Mouse (Mus musculus): ENCODE measurements around the gene Slc6a6. TPM values are rescaled to one million over a fixed set of nuclear protein-coding genes. Genes with fewer than 3 reads are reported as not detected.

The Slc6a6 gene
- polyA plus RNA-seq, 1 experiment from 2014 or later, result 36.1 TPM

DNA sequence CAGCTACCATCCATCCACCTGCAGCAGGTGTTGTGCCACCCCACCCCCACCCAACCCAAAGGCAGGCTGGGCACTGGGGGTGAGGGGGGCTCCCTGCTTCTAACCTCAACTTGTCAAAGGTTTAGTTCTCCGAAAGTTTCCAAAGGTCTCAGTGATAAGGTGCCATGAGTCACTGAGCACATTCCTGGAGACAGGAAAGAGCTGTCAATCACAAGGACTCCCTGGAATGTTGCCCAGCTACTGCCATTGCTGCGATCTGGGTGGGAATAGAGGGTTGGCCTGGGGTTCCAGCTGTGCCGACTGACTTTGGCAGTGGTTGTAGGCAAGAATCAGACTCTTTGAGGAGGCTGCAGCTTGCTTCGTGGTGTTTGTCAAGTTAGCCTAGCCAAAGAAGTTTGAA lies 2.7 kb downstream of the Slc6a6 start:
- H3K9ac ChIP-seq (ENCODE audit: low read length), result no peak overlapping the region
- H3K4me2 ChIP-seq (ENCODE audit: low read depth, severe bottlenecking), result no peak overlapping the region
- no peak overlapping the region for H3K4me3 ChIP-seq (ENCODE audit: low read depth, low read length)
- H3K4me1 ChIP-seq (ENCODE audit: control insufficient read depth, insufficient read depth, low read length), result peaks cover 20% of the 10 kb centered on the region; the same call in 1 of the 2 replicates
- H3K9me3 ChIP-seq (ENCODE audit: control insufficient read depth, low read length), result no peaks in the 10 kb centered on the region
- no peaks in the 10 kb centered on the region for H3K27me3 ChIP-seq (ENCODE audit: control insufficient read depth, insufficient read depth, low read length)
- no peaks in the 10 kb centered on the region for H3K36me3 ChIP-seq (ENCODE audit: control insufficient read depth, insufficient read depth, low read length)
- 72% methylated on average over 4 of the region's 4 CpGs for WGBS
- no peak for DNase-seq (ENCODE audit: low spot score)
- H3K27ac ChIP-seq (replicated peaks; ENCODE audit: low read depth, low read length), result no peak overlapping the region
- no peak for ATAC-seq (ENCODE audit: insufficient number of reproducible peaks, low FRiP score, low TSS enrichment, low read depth)

DNA sequence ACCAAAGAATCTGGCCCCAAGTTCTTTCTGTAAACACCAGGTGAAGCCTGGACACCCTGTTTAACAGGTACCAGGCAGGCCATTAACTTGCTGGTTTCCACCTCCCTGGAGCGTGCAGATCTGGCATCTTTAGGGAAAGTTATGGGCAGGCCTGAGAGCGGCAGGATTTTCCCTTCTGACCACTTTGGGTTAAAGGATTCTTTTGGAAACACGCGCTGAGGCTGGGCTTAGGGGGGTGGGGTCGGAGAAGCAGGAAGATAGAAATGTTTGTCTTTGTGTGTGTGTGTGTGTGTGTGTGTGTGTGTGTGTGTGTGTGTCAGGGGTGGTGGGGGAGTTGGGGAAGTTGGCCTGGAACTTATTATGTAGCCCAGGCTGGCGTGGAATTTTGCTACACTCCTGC lies 4.2 kb downstream of the Slc6a6 start:
- no peak for ATAC-seq (ENCODE audit: insufficient number of reproducible peaks, low FRiP score, low TSS enrichment, low read depth)
- H3K9ac ChIP-seq (ENCODE audit: low read length), result no peak overlapping the region

DNA sequence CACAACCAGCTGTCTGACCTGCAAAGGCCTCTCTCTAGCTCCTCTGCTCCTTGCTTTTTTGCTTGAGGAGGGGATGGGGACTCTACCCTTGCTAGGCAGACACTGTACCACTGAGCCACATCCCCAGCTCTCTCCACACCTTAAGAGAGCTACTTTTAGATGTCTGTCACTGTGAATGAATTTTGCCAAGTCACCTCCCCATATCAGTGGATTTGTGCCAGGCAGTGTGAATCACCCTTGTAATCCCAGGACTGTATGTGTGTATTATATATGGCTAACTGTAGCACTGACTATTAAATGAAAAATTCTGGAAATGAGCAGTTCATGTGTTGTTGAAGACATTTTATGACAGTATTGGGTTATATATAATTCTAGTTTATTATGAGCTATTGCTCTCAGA lies 5.4 kb downstream of the Slc6a6 start:
- ATAC-seq (ENCODE audit: insufficient number of reproducible peaks, low FRiP score, low TSS enrichment, low read depth), result no peak
- no peak overlapping the region for H3K27ac ChIP-seq (replicated peaks; ENCODE audit: low read depth, low read length)
- DNase-seq (ENCODE audit: low spot score), result no peak

More for the DNA sequence above, 4.2 kb downstream of the Slc6a6 start:
- Histone ChIP-seq H3K27ac (replicated peaks; ENCODE audit: low read depth, low read length) (no peak overlapping the region), H3K9me3 (ENCODE audit: control insufficient read depth, low read length) (no peaks in the 10 kb centered on the region), H3K36me3 (ENCODE audit: control insufficient read depth, insufficient read depth, low read length) (no peaks in the 10 kb centered on the region), H3K4me3 (ENCODE audit: low read depth, low read length) (no peak overlapping the region), H3K27me3 (ENCODE audit: control insufficient read depth, insufficient read depth, low read length) (no peaks in the 10 kb centered on the region), H3K4me2 (ENCODE audit: low read depth, severe bottlenecking) (no peak overlapping the region), H3K4me1 (ENCODE audit: control insufficient read depth, insufficient read depth, low read length) (peaks cover 20% of the 10 kb centered on the region; the same call in 1 of the 2 replicates)
- no peak for DNase-seq (ENCODE audit: low spot score)
- 63% methylated on average over 6 of the region's 6 CpGs for WGBS

GRCm38 (mm10) chr6:91690222-91690621 lies 6.4 kb downstream of the Slc6a6 start:
- Histone ChIP-seq H3K27me3 (ENCODE audit: control insufficient read depth, insufficient read depth, low read length) (no peaks in the 10 kb centered on the region), H3K4me2 (ENCODE audit: low read depth, severe bottlenecking) (no peak overlapping the region), H3K4me1 (ENCODE audit: control insufficient read depth, insufficient read depth, low read length) (peaks cover 14% of the 10 kb centered on the region; the same call in 1 of the 2 replicates), H3K36me3 (ENCODE audit: control insufficient read depth, insufficient read depth, low read length) (no peaks in the 10 kb centered on the region), H3K4me3 (ENCODE audit: low read depth, low read length) (no peak overlapping the region), H3K27ac (replicated peaks; ENCODE audit: low read depth, low read length) (no peak overlapping the region), H3K9me3 (ENCODE audit: control insufficient read depth, low read length) (no peaks in the 10 kb centered on the region), H3K9ac (ENCODE audit: low read length) (no peak overlapping the region)
- DNase-seq (ENCODE audit: low spot score), result no peak
- ATAC-seq (ENCODE audit: insufficient number of reproducible peaks, low FRiP score, low TSS enrichment, low read depth), result no peak
- 80% methylated on average over 7 of the region's 7 CpGs for WGBS

More for the DNA sequence above, 5.4 kb downstream of the Slc6a6 start:
- Histone ChIP-seq H3K9ac (ENCODE audit: low read length) (no peak overlapping the region), H3K27me3 (ENCODE audit: control insufficient read depth, insufficient read depth, low read length) (no peaks in the 10 kb centered on the region), H3K9me3 (ENCODE audit: control insufficient read depth, low read length) (no peaks in the 10 kb centered on the region), H3K36me3 (ENCODE audit: control insufficient read depth, insufficient read depth, low read length) (no peaks in the 10 kb centered on the region), H3K4me1 (ENCODE audit: control insufficient read depth, insufficient read depth, low read length) (peaks cover 18% of the 10 kb centered on the region; the same call in 1 of the 2 replicates), H3K4me3 (ENCODE audit: low read depth, low read length) (no peak overlapping the region), H3K4me2 (ENCODE audit: low read depth, severe bottlenecking) (no peak overlapping the region)

- Histone ChIP-seq H3K27me3 (ENCODE audit: control insufficient read depth, insufficient read depth, low read length) (no peaks in the 10 kb centered on the region), H3K9ac (ENCODE audit: low read length) (no peak overlapping the region), H3K9me3 (ENCODE audit: control insufficient read depth, low read length) (no peaks in the 10 kb centered on the region), H3K4me2 (ENCODE audit: low read depth, severe bottlenecking) (no peak overlapping the region), H3K27ac (replicated peaks; ENCODE audit: low read depth, low read length) (no peak overlapping the region), H3K4me1 (ENCODE audit: control insufficient read depth, insufficient read depth, low read length) (peaks cover 10% of the 10 kb centered on the region; the same call in 1 of the 2 replicates), H3K4me3 (ENCODE audit: low read depth, low read length) (no peak overlapping the region), H3K36me3 (ENCODE audit: control insufficient read depth, insufficient read depth, low read length) (no peaks in the 10 kb centered on the region)
- DNase-seq (ENCODE audit: low spot score), result no peak
- ATAC-seq (ENCODE audit: insufficient number of reproducible peaks, low FRiP score, low TSS enrichment, low read depth), result no peak
- WGBS, result 97% methylated on average over 7 of the region's 7 CpGs
These were observed 6.8 kb downstream of the Slc6a6 start for GRCm38 (mm10) chr6:91690646-91691045.

DNA sequence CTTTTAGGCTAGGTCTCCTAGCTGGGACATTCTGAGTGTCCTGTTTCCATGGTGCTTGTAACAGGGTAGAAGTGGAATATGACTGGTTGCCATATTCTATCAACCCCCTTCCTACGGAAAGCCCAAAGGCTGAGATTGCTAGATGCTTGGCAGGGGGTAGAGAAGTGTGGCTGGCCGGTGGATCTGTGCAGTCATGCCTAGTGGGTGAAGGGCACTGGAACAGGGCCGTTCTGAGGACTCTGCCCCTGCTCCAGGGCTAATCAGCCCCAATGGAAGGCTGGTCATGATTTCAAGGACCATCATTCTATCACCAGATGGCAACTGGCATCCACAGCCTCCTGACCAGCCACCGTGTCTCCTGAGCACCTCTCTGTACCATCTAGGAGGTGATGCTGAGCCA lies 7.7 kb downstream of the Slc6a6 start:
- DNase-seq (ENCODE audit: low spot score), result no peak
- Histone ChIP-seq H3K4me3 (ENCODE audit: low read depth, low read length) (no peak overlapping the region), H3K27me3 (ENCODE audit: control insufficient read depth, insufficient read depth, low read length) (no peaks in the 10 kb centered on the region), H3K4me1 (ENCODE audit: control insufficient read depth, insufficient read depth, low read length) (peaks cover 2% of the 10 kb centered on the region; the same call in 1 of the 2 replicates), H3K36me3 (ENCODE audit: control insufficient read depth, insufficient read depth, low read length) (no peaks in the 10 kb centered on the region), H3K9ac (ENCODE audit: low read length) (no peak overlapping the region), H3K27ac (replicated peaks; ENCODE audit: low read depth, low read length) (no peak overlapping the region), H3K9me3 (ENCODE audit: control insufficient read depth, low read length) (no peaks in the 10 kb centered on the region), H3K4me2 (ENCODE audit: low read depth, severe bottlenecking) (no peak overlapping the region)
- ATAC-seq (ENCODE audit: insufficient number of reproducible peaks, low FRiP score, low TSS enrichment, low read depth), result no peak
- 88% methylated on average over 4 of the region's 4 CpGs for WGBS

DNA sequence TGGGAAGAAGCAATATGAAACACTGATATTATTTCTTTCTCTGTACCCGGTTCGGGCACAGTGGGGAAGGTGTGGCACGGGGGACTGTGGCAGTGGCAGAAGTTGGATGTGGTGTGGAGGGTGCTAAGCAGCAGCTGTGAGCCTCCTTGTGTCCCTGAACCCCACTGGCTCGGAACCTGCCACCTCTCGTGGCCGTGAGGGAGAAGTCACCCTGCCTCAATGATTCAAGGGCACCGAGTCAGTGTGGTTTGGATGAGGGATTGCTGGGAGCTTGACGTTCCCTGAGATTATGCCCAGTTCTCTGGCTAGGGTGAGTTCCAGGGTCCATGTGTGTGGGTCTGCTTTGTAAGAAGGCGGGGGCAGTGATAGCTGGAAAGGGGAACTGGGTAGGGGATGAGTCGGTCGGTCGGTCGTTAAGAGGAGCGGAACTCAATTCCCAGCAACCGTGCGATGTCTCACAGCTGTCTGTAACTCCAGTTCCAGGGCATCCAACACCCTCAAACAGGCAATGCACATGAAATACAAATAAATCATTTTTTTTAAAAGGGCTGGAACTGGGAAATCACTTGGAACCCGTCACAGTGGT lies 9.5 kb downstream of the Slc6a6 start:
- Histone ChIP-seq H3K4me1 (ENCODE audit: control insufficient read depth, insufficient read depth, low read length) (no peaks in the 10 kb centered on the region), H3K9me3 (ENCODE audit: control insufficient read depth, low read length) (no peaks in the 10 kb centered on the region), H3K4me2 (ENCODE audit: low read depth, severe bottlenecking) (no peak overlapping the region), H3K9ac (ENCODE audit: low read length) (no peak overlapping the region), H3K36me3 (ENCODE audit: control insufficient read depth, insufficient read depth, low read length) (no peaks in the 10 kb centered on the region; the same call in 1 of the 2 replicates), H3K27me3 (ENCODE audit: control insufficient read depth, insufficient read depth, low read length) (no peaks in the 10 kb centered on the region), H3K27ac (replicated peaks; ENCODE audit: low read depth, low read length) (no peak overlapping the region), H3K4me3 (ENCODE audit: low read depth, low read length) (no peak overlapping the region)
- WGBS, result 88% methylated on average over 17 of the region's 17 CpGs
- ATAC-seq (ENCODE audit: insufficient number of reproducible peaks, low FRiP score, low TSS enrichment, low read depth) (no peak), DNase-seq (ENCODE audit: low spot score) (no peak)

- no peaks in the 10 kb centered on the region for H3K4me1 ChIP-seq (ENCODE audit: control insufficient read depth, insufficient read depth, low read length)
- no peak for DNase-seq (ENCODE audit: low spot score)
- no peak overlapping the region for H3K4me2 ChIP-seq (ENCODE audit: low read depth, severe bottlenecking)
- ATAC-seq (ENCODE audit: insufficient number of reproducible peaks, low FRiP score, low TSS enrichment, low read depth), result no peak
- H3K36me3 ChIP-seq (ENCODE audit: control insufficient read depth, insufficient read depth, low read length), result peaks cover 3% of the 10 kb centered on the region; the same call in 1 of the 2 replicates
- no peak overlapping the region for H3K4me3 ChIP-seq (ENCODE audit: low read depth, low read length)
- H3K27ac ChIP-seq (replicated peaks; ENCODE audit: low read depth, low read length), result no peak overlapping the region
- 76% methylated on average over 7 of the region's 7 CpGs for WGBS
- no peaks in the 10 kb centered on the region for H3K9me3 ChIP-seq (ENCODE audit: control insufficient read depth, low read length)
- H3K9ac ChIP-seq (ENCODE audit: low read length), result no peak overlapping the region
- H3K27me3 ChIP-seq (ENCODE audit: control insufficient read depth, insufficient read depth, low read length), result no peaks in the 10 kb centered on the region
These were observed 10.8 kb downstream of the Slc6a6 start for GRCm38 (mm10) chr6:91694610-91695009.

DNA sequence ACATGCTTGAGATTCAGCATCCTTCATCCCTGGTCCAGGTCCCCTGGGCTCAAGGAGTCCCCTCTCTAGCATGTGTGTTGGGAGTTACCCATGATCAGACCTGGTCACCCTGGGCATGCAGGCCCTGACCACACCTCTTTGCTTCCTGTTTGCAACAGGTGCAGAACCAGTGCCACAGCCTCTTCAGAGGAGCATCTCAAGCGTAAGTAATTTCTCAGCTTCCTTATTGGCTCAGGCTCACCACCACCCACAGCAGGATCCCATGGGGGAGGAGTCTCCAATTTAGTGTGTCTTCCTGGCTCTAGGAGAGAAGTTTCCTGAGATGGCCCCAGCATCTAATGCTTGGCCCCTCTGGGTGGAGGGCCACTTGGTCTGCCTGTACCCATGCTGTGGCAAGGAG lies 15.0 kb downstream of the Slc6a6 start:
- no peak for ATAC-seq (ENCODE audit: insufficient number of reproducible peaks, low FRiP score, low TSS enrichment, low read depth)

More for the DNA sequence above, 15.0 kb downstream of the Slc6a6 start:
- H3K4me3 ChIP-seq (ENCODE audit: low read depth, low read length), result no peak overlapping the region
- DNase-seq (ENCODE audit: low spot score), result no peak
- 76% methylated on average over 1 of the region's 1 CpGs for WGBS
- no peaks in the 10 kb centered on the region for H3K9me3 ChIP-seq (ENCODE audit: control insufficient read depth, low read length)
- H3K27ac ChIP-seq (replicated peaks; ENCODE audit: low read depth, low read length), result no peak overlapping the region
- H3K4me2 ChIP-seq (ENCODE audit: low read depth, severe bottlenecking), result no peak overlapping the region
- H3K27me3 ChIP-seq (ENCODE audit: control insufficient read depth, insufficient read depth, low read length), result no peaks in the 10 kb centered on the region
- H3K4me1 ChIP-seq (ENCODE audit: control insufficient read depth, insufficient read depth, low read length), result no peaks in the 10 kb centered on the region
- no peak overlapping the region for H3K9ac ChIP-seq (ENCODE audit: low read length)
- peaks cover 9% of the 10 kb centered on the region for H3K36me3 ChIP-seq (ENCODE audit: control insufficient read depth, insufficient read depth, low read length)
